Mouse (Mus musculus): Measurements from ENCODE around the gene Depdc1b. TPM values are rescaled to one million over a fixed set of nuclear protein-coding genes. Genes with fewer than 3 reads are reported as not detected.

Gene Depdc1b
- polyA plus RNA-seq, 1 experiment from 2014 or later, result 4.0 TPM

DNA sequence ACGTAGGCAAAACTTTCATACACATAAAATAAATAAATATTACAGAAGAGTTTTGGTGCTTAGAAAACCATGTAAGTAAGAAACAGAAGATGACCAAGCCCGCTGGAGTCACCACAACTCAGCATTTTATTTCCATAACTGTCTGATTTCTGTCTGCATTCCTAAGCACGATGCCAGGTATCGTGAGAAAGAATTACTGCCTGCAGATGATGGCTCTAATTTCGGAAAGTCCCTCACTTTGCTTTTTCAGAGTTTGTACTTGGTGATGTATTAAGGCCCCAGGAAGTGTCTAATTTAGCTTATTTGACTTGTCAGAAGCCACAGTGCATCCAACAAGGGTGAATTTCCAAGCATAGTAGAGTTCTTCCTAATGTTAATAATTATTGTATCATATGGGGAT is 87.1 kb downstream of the Depdc1b start:
- 86% methylated on average over 5 of the region's 5 CpGs for WGBS
- H3K4me3 ChIP-seq, result no peak overlapping the region
- no peak for ATAC-seq (ENCODE audit: extremely low read depth, insufficient number of reproducible peaks, low FRiP score, low TSS enrichment)
- no peaks in the 10 kb centered on the region for H3K27me3 ChIP-seq (replicated peaks)
- H3K9ac ChIP-seq, result no peak overlapping the region
- no peaks in the 10 kb centered on the region for H3K9me3 ChIP-seq
- no peaks in the 10 kb centered on the region for H3K4me1 ChIP-seq
- H3K4me2 ChIP-seq, result no peak overlapping the region
- H3K27ac ChIP-seq (replicated peaks), result no peak overlapping the region
- 0 out of 2 replicates have a peak, but pooled peaks cover 4% of the 10 kb centered on the region for H3K36me3 ChIP-seq

DNA sequence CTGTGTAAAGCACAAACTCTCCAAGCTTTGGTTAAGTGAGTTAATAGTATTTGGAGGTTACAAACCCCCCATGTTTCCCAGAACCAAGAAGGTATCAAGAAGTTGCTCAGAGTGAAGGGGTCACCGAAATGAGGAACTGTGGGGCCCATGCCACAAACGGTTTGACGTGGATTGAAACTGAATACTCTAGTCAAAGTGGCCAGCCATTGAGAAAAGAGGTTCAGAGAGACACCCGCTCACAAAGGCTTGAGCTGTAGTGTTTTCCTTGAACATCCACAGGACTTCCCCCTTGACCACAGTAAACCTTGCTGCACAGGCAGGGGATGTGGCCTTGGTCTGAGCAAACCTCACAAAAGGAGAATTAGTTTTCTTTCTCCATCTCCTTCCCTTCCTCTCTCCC is 88.2 kb downstream of the Depdc1b start:
- H3K4me1 ChIP-seq, result no peaks in the 10 kb centered on the region
- no peak overlapping the region for H3K4me3 ChIP-seq
- ATAC-seq (ENCODE audit: extremely low read depth, insufficient number of reproducible peaks, low FRiP score, low TSS enrichment), result no peak
- no peak overlapping the region for H3K9ac ChIP-seq
- H3K27me3 ChIP-seq (replicated peaks), result no peaks in the 10 kb centered on the region
- H3K36me3 ChIP-seq, result 0 out of 2 replicates have a peak, but pooled peaks cover 4% of the 10 kb centered on the region
- H3K9me3 ChIP-seq, result no peaks in the 10 kb centered on the region
- H3K27ac ChIP-seq (replicated peaks), result no peak overlapping the region
- no peak overlapping the region for H3K4me2 ChIP-seq
- WGBS, result 88% methylated on average over 4 of the region's 4 CpGs

DNA sequence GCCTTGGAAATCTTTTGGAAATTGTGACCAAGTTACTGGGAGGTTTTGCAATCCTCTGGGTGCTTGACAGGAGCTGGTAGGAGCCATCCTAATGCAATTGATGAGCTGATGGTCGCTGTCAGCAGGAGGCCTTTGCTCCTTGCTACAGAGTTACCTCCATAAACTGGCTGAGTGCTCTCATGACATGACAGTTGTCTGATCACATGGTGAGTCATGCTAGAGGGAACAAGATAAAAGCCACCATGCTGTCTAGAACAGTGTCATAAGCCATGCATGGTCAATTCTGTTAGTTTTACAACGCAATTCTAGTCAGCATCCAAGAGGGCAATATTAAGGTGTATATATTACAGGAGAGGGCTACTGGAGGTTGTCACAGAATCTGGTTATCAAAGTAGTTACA is 99.3 kb downstream of the Depdc1b start:
- 79% methylated on average over 2 of the region's 2 CpGs for WGBS
- H3K9ac ChIP-seq, result no peak overlapping the region
- no peaks in the 10 kb centered on the region for H3K9me3 ChIP-seq
- no peak for ATAC-seq (ENCODE audit: extremely low read depth, insufficient number of reproducible peaks, low FRiP score, low TSS enrichment)
- peaks cover 10% of the 10 kb centered on the region; the same call in 1 of the 2 replicates for H3K4me1 ChIP-seq
- no peak overlapping the region for H3K4me3 ChIP-seq
- no peaks in the 10 kb centered on the region for H3K27me3 ChIP-seq (replicated peaks)
- no peak overlapping the region for H3K4me2 ChIP-seq
- H3K36me3 ChIP-seq, result no peaks in the 10 kb centered on the region
- H3K27ac ChIP-seq (replicated peaks), result no peak overlapping the region

DNA sequence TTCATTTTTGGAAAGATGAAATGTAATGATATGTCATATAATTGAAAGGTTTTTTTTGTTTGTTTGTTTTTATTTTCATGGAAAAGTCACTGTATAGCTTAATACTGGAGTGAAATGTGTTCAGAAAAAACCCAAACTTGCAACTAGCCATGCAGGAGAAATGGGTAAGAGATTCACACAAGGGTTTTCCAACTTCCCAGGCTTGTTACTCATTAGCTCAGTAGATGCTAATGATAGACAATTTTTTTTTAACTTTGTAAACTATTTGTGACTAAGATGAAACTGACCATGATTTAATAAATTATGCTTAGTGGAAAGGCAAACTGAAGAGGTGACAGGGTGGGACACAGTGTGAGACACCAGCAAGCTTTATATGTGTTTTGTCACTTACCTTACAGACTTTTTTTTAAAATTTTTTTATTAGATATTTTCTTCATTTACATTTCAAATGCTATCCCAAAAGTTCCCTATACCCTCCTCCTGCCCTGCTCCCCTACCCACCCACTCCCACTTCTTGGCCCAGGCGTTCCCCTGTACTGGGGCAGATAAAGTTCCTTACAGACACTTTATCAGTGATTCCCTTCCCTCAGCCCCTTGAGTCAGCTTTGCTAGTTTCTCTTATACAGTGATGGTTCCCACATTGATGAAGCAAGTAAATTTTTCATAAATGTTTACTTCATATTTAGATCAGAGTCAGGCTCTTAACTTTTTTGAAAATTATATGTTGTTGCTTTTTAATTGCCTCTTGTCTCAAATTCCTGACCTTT is 102.8 kb downstream of the Depdc1b start:
- H3K4me3 ChIP-seq, result no peak overlapping the region
- H3K9me3 ChIP-seq, result no peaks in the 10 kb centered on the region
- WGBS, result 26% methylated on average over 1 of the region's 1 CpGs
- H3K4me1 ChIP-seq, result 0 out of 2 replicates have a peak, but pooled peaks cover 3% of the 10 kb centered on the region
- ATAC-seq (ENCODE audit: extremely low read depth, insufficient number of reproducible peaks, low FRiP score, low TSS enrichment), result no peak
- no peaks in the 10 kb centered on the region for H3K36me3 ChIP-seq
- no peak overlapping the region for H3K9ac ChIP-seq
- H3K27me3 ChIP-seq (replicated peaks), result no peaks in the 10 kb centered on the region
- no peak overlapping the region for H3K27ac ChIP-seq (replicated peaks)
- H3K4me2 ChIP-seq, result no peak overlapping the region

DNA sequence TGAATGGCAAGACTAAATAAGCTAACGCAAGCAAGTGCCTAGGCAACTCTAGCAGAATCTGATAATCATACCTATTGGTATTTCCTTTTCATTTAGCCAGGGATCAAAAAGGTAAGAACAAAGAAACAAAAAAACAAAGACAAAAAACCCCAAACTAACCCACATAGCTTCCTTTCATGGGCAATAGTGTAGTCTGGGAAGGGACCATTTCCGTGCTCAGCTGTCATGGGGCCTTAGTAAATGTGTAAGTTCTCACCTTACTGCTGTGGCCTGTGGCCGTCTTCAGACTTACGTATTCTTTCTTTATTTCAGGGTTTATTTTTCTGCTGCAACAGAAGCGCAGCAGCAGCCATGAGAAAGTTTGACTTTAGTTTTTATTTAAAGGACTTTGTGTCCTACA is 110.2 kb downstream of the Depdc1b start:
- Histone ChIP-seq H3K36me3 (no peaks in the 10 kb centered on the region), H3K27ac (replicated peaks) (no peak overlapping the region)
- WGBS, result 72% methylated on average over 5 of the region's 5 CpGs

DNA sequence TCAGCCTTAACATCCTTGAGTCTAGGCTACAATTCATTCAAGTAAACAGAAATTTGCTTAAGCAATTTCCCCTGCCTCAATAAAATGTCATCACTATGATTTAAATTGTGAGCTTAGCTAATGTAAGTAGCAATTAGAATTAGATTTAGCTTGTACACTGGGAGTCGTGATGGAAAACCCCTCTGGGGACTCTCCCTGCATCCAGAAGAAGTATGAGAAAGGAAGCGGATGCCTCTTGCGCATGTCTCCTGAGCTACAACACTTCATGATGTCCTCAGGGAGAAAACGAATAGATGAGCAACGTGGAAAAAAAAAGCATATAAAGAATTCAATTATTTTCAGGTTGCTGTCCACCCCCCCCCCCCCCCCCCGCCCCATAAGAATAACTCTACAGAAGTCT is 112.7 kb downstream of the Depdc1b start:
- H3K27me3 ChIP-seq (replicated peaks), result no peaks in the 10 kb centered on the region
- ATAC-seq (ENCODE audit: extremely low read depth, insufficient number of reproducible peaks, low FRiP score, low TSS enrichment), result no peak
- WGBS, result 76% methylated on average over 6 of the region's 6 CpGs
- H3K9me3 ChIP-seq, result no peaks in the 10 kb centered on the region
- peaks cover 6% of the 10 kb centered on the region; the same call in 1 of the 2 replicates for H3K4me1 ChIP-seq
- H3K36me3 ChIP-seq, result no peaks in the 10 kb centered on the region
- no peak overlapping the region for H3K4me2 ChIP-seq
- H3K4me3 ChIP-seq, result no peak overlapping the region
- no peak overlapping the region for H3K9ac ChIP-seq
- H3K27ac ChIP-seq (replicated peaks), result no peak overlapping the region

More for the DNA sequence above, 110.2 kb downstream of the Depdc1b start:
- no peaks in the 10 kb centered on the region for H3K27me3 ChIP-seq (replicated peaks)
- no peak overlapping the region for H3K4me2 ChIP-seq
- no peak overlapping the region for H3K4me3 ChIP-seq
- no peak overlapping the region for H3K9ac ChIP-seq
- no peak for ATAC-seq (ENCODE audit: extremely low read depth, insufficient number of reproducible peaks, low FRiP score, low TSS enrichment)
- peaks cover 6% of the 10 kb centered on the region; the same call in 1 of the 2 replicates for H3K4me1 ChIP-seq
- H3K9me3 ChIP-seq, result no peaks in the 10 kb centered on the region

DNA sequence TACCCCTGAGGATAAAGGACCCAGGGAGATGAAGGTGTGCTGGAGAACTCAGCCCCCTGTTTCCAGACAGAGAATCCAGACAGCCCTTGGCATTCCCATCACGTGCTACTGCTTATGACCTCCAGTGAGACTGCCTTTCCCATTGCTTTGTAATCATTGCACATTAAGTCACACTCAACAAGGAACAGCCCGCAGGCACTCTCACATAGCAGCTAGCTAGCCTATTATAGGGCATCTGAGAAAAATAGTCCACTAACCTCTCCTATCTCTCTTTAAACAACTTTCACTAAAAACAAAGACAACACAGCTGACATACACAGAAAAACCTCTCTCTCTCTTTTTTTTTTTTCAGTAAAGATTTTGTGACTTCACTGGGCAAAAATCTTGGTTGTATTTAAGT is 113.5 kb downstream of the Depdc1b start:
- no peaks in the 10 kb centered on the region for H3K9me3 ChIP-seq
- no peak overlapping the region for H3K27ac ChIP-seq (replicated peaks)
- no peak overlapping the region for H3K4me2 ChIP-seq
- H3K4me1 ChIP-seq, result peaks cover 6% of the 10 kb centered on the region; the same call in 1 of the 2 replicates
- H3K4me3 ChIP-seq, result no peak overlapping the region
- no peaks in the 10 kb centered on the region for H3K36me3 ChIP-seq
- H3K9ac ChIP-seq, result no peak overlapping the region
- H3K27me3 ChIP-seq (replicated peaks), result no peaks in the 10 kb centered on the region
- 62% methylated on average over 2 of the region's 2 CpGs for WGBS
- no peak for ATAC-seq (ENCODE audit: extremely low read depth, insufficient number of reproducible peaks, low FRiP score, low TSS enrichment)

DNA sequence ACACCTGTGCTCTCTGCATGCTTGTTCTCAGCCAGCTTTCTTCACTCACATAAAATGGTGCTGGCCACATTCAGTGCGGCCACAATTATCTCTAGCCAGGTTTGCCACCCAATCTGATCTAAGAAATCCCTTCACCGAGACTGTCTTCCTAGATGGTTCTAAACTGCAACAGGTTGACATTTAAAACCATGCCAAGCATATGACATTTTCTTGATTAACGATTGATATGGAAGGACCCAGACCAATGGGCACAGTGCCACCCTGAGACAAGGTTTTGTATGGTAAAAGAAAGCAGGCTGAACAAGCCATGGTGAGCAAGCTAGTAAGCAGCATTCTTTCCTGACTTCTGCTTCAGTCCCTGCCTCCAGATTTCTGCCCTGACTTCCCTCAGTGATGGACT is 115.6 kb downstream of the Depdc1b start:
- H3K9ac ChIP-seq, result no peak overlapping the region
- peaks cover 9% of the 10 kb centered on the region; the same call in 1 of the 2 replicates for H3K4me1 ChIP-seq
- ATAC-seq (ENCODE audit: extremely low read depth, insufficient number of reproducible peaks, low FRiP score, low TSS enrichment), result no peak
- no peak overlapping the region for H3K4me3 ChIP-seq
- no peaks in the 10 kb centered on the region for H3K27me3 ChIP-seq (replicated peaks)
- no peaks in the 10 kb centered on the region for H3K9me3 ChIP-seq
- H3K36me3 ChIP-seq, result no peaks in the 10 kb centered on the region
- no peak overlapping the region for H3K4me2 ChIP-seq
- WGBS, result 84% methylated on average over 3 of the region's 3 CpGs
- H3K27ac ChIP-seq (replicated peaks), result no peak overlapping the region

DNA sequence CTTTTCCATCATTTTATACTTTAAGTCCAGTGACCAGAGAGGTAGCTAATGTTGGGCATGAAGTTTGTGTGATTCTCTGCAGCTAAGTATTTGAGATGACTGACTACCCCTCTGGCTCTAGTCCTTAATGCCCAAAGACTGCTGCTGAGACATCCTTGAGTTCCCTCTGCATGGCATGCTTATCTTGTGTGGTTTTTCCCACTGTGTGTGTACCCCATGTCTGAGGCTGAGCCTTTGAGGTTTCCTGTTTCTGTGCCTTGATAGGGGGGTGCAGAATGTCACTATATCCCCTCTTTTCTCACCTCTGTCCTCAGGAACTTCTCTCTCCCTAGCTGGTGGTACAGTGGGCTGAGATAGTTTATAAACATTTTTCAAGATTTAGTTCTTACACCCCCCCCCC is 119.6 kb downstream of the Depdc1b start:
- H3K9me3 ChIP-seq, result no peaks in the 10 kb centered on the region
- H3K27ac ChIP-seq (replicated peaks), result no peak overlapping the region
- no peak overlapping the region for H3K9ac ChIP-seq
- H3K36me3 ChIP-seq, result no peaks in the 10 kb centered on the region
- no peak overlapping the region for H3K4me2 ChIP-seq
- no peak for ATAC-seq (ENCODE audit: extremely low read depth, insufficient number of reproducible peaks, low FRiP score, low TSS enrichment)
- H3K27me3 ChIP-seq (replicated peaks), result no peaks in the 10 kb centered on the region
- no peak overlapping the region for H3K4me3 ChIP-seq
- H3K4me1 ChIP-seq, result peaks cover 15% of the 10 kb centered on the region

DNA sequence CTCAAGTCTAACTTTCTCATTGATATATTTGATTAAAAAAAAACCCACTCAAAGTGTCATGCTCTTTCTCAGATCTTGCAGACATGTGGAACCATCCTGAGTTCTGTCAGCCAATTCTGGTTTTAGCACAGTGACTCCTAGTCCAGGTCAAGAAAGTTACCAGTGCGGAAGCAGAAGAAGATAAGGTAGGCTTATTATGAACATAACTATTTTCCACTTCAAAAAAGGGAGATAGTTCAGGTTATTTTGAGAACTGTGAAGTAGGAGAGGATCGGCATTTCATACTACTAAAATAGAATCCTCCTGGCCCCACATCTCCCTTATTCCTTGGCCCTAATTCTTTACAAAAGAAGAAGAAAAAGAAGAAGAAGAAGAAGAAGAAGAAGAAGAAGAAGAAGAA is 121.3 kb downstream of the Depdc1b start:
- Histone ChIP-seq H3K27ac (replicated peaks) (peak overlapping the region; percentile 53; the same call in 1 of the 2 replicates), H3K27me3 (replicated peaks) (no peaks in the 10 kb centered on the region), H3K9me3 (no peaks in the 10 kb centered on the region), H3K9ac (no peak overlapping the region), H3K4me3 (no peak overlapping the region), H3K4me2 (no peak overlapping the region), H3K36me3 (no peaks in the 10 kb centered on the region), H3K4me1 (peaks cover 15% of the 10 kb centered on the region)
- WGBS, result 34% methylated on average over 2 of the region's 2 CpGs
- no peak for ATAC-seq (ENCODE audit: extremely low read depth, insufficient number of reproducible peaks, low FRiP score, low TSS enrichment)

DNA sequence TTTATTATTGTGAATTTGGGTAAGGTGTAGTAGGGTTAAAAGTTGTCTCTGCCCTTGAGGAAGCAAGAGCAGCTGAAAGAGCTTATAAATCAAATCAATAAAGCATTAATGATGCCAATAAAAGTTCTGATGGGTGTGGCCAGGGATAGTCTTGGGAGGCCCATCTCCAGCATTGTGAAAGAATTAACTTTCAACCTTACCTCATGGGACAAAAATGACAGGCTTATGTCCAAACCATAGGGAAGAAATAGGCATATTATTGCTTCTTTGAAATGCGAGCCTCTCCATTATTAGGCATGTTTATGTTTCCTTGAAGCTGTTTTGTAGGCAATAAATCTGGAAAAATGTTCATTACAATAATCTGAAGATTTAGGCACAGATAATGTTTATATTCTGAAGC is 122.9 kb downstream of the Depdc1b start:
- 85% methylated on average over 1 of the region's 1 CpGs for WGBS
- ATAC-seq (ENCODE audit: extremely low read depth, insufficient number of reproducible peaks, low FRiP score, low TSS enrichment), result no peak

DNA sequence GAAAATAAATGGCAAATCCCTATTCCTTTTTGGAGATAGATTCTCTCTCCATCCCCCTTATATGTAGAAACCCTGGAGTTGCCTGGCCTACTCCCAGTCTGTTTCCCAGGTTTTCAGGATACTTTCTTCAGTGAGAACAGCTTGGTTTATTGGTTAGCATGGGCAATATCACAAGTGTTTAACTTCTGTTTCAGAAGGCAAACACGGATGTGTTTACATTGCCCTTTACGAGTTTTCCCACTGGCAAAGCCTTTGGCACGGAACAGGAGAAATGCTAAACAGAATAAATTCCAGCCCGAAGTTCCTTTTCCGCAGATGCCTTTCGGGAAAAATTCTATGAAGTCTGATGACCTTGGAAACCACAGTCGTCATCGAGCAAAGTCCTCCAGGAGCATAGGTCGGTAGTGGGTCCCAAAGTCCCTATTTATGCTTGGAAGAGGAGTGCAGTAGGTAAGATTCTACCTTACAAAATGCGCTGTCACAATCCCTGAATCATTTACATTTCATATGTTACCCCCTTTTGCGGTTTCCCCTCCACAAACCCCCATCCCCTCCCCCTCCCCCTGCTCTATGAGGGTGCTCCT is 132.3 kb downstream of the Depdc1b start:
- Histone ChIP-seq H3K36me3 (no peaks in the 10 kb centered on the region), H3K9me3 (no peaks in the 10 kb centered on the region), H3K9ac (no peak overlapping the region), H3K4me2 (no peak overlapping the region), H3K4me3 (no peak overlapping the region), H3K4me1 (peaks cover 31% of the 10 kb centered on the region), H3K27ac (replicated peaks) (peak overlapping the region; percentile 78; the same call in 1 of the 2 replicates), H3K27me3 (replicated peaks) (no peaks in the 10 kb centered on the region)
- 73% methylated on average over 11 of the region's 11 CpGs for WGBS
- no peak for ATAC-seq (ENCODE audit: extremely low read depth, insufficient number of reproducible peaks, low FRiP score, low TSS enrichment)

More for the DNA sequence above, 122.9 kb downstream of the Depdc1b start:
- Histone ChIP-seq H3K27me3 (replicated peaks) (no peaks in the 10 kb centered on the region), H3K4me2 (no peak overlapping the region), H3K27ac (replicated peaks) (no peak overlapping the region), H3K4me3 (no peak overlapping the region), H3K36me3 (no peaks in the 10 kb centered on the region), H3K4me1 (peaks cover 15% of the 10 kb centered on the region), H3K9ac (no peak overlapping the region), H3K9me3 (no peaks in the 10 kb centered on the region)

Data from heart, embryonic 13.5 days (tissue).